Mouse (Mus musculus) forebrain, postnatal 0 days (tissue): ENCODE results near the gene Atp6ap1l. TPM values are rescaled to one million over a fixed set of nuclear protein-coding genes. Genes with fewer than 3 reads are reported as not detected.
A peak's percentile ranks its signal among the peaks of the same experiment; 100 is the strongest.

Experiments
- ATAC-seq: fragments of 200-750 bp; cut with Nextera tagmentation; 2 replicates; pipeline ENCODE4 v1.8.0; 2017; ENCODE audit warnings: mild to moderate bottlenecking, moderate library complexity
- DNase-seq: peaks from one replicate; pipeline ENCODE4 v3.0.0-alpha.2; 2015
- H3K27ac ChIP-seq: fragments of 300-500 bp; sonication (generic); 2 replicates; pipeline ENCODE4 v1.5.1; 2014; ENCODE audit warnings: low read depth, mild to moderate bottlenecking, antibody characterized with exemption, low read length, moderate library complexity, mixed read lengths
- H3K27me3 ChIP-seq: fragments of 300-500 bp; sonication (generic); 2 replicates; pipeline ENCODE4 v1.6.1; 2014; ENCODE audit warnings: mild to moderate bottlenecking, low read length, mixed read lengths; ENCODE audit not compliant: insufficient read depth
- H3K36me3 ChIP-seq: fragments of 300-500 bp; sonication (generic); 2 replicates; pipeline ENCODE4 v1.6.1; 2014; ENCODE audit warnings: mild to moderate bottlenecking, moderate library complexity; ENCODE audit not compliant: insufficient read depth
- H3K4me1 ChIP-seq: fragments of 300-500 bp; sonication (generic); 2 replicates; pipeline ENCODE4 v1.6.1; 2014; ENCODE audit warnings: antibody characterized with exemption; ENCODE audit not compliant: insufficient read depth
- H3K4me2 ChIP-seq: fragments of 300-500 bp; sonication (generic); 2 replicates; pipeline ENCODE4 v1.6.1; 2014; ENCODE audit warnings: low read depth, mild to moderate bottlenecking, moderate library complexity
- H3K4me3 ChIP-seq: fragments of 300-500 bp; sonication (generic); 2 replicates; pipeline ENCODE4 v1.5.1; 2014; ENCODE audit warnings: low read depth, low read length, mixed read lengths
- H3K9ac ChIP-seq: fragments of 300-500 bp; sonication (generic); 2 replicates; pipeline ENCODE4 v1.6.1; 2014; ENCODE audit warnings: mild to moderate bottlenecking
- H3K9me3 ChIP-seq: fragments of 300-500 bp; sonication (generic); 2 replicates; pipeline ENCODE4 v1.6.1; 2016; ENCODE audit warnings: low read length
- CTCF ChIP-seq: sonication (generic); IDR thresholded peaks from 2 replicates; pipeline ENCODE4 v1.5.1; 2016; ENCODE audit warnings: antibody characterized with exemption, control low read depth, low read depth
- WGBS: fragments of 180-500 bp; shearing (Covaris S2); extraction: QIAGEN DNeasy Blood & Tissue Kit; methylation state at CpG from one replicate; pipeline ENCODE4 v1.1.7; 2014; 5-methylcytosine and 5-hydroxymethylcytosine counted together
- polyA plus RNA-seq: library from polyadenylated mRNA; unstranded; fragments of >200 nt; fragmentation: Nextera tagmentation; extraction: Ambion mirVana; gene quantifications from 2 replicates; pipeline ENCODE4 v1.2.1, GENCODE M21; 2015
- total RNA-seq: library from RNA; depleted of rRNA; stranded (reverse); fragments of >200 nt; gene quantifications from 2 replicates; pipeline ENCODE4 v1.2.3, GENCODE M21; 2014

The Atp6ap1l gene
- total and polyA plus RNA-seq, 2 experiments from 2014 or later, result 7.4 to 7.5 TPM

GRCm38 (mm10) chr13:90860888-90861431 is 44.2 kb downstream of the Atp6ap1l start:
- Histone ChIP-seq H3K4me1 (no peaks in the 10 kb centered on the region), H3K4me2 (no peak overlapping the region), H3K9me3 (no peaks in the 10 kb centered on the region), H3K27ac (no peak overlapping the region), H3K36me3 (no peaks in the 10 kb centered on the region), H3K9ac (no peak overlapping the region), H3K4me3 (no peak overlapping the region), H3K27me3 (no peaks in the 10 kb centered on the region)
- WGBS, result 68% methylated on average over 2 of the region's 2 CpGs
- TF ChIP-seq CTCF, result no peak
- ATAC-seq, result peak; percentile 27
- DNase-seq, result peak; percentile 9

- Histone ChIP-seq H3K27ac (no peak overlapping the region), H3K36me3 (no peaks in the 10 kb centered on the region), H3K4me3 (no peak overlapping the region), H3K4me1 (no peaks in the 10 kb centered on the region), H3K9me3 (no peaks in the 10 kb centered on the region), H3K9ac (no peak overlapping the region), H3K4me2 (no peak overlapping the region), H3K27me3 (no peaks in the 10 kb centered on the region)
- WGBS, result 73% methylated on average over 5 of the region's 5 CpGs
- DNase-seq (no peak), ATAC-seq (no peak)
- no peak for TF ChIP-seq CTCF
These were observed 52.2 kb downstream of the Atp6ap1l start for GRCm38 (mm10) chr13:90852727-90853630.

GRCm38 (mm10) chr13:90851795-90852194 is 53.4 kb downstream of the Atp6ap1l start:
- no peak overlapping the region for H3K4me2 ChIP-seq
- no peak overlapping the region for H3K4me3 ChIP-seq
- TF ChIP-seq CTCF, result no peak
- H3K36me3 ChIP-seq, result no peaks in the 10 kb centered on the region
- H3K27me3 ChIP-seq, result no peaks in the 10 kb centered on the region
- DNase-seq, result no peak
- no peaks in the 10 kb centered on the region for H3K9me3 ChIP-seq
- H3K9ac ChIP-seq, result no peak overlapping the region
- H3K4me1 ChIP-seq, result no peaks in the 10 kb centered on the region
- ATAC-seq, result no peak
- H3K27ac ChIP-seq, result no peak overlapping the region
- 88% methylated on average over 4 of the region's 4 CpGs for WGBS

GRCm38 (mm10) chr13:90844191-90844590 is 61.0 kb downstream of the Atp6ap1l start:
- Histone ChIP-seq H3K9me3 (no peaks in the 10 kb centered on the region), H3K9ac (no peak overlapping the region), H3K4me3 (no peak overlapping the region), H3K36me3 (no peaks in the 10 kb centered on the region), H3K4me1 (no peaks in the 10 kb centered on the region), H3K27ac (no peak overlapping the region), H3K4me2 (no peak overlapping the region), H3K27me3 (no peaks in the 10 kb centered on the region)
- DNase-seq, result no peak
- ATAC-seq, result no peak
- TF ChIP-seq CTCF, result no peak

GRCm38 (mm10) chr13:90843412-90843811 is 61.7 kb downstream of the Atp6ap1l start:
- Histone ChIP-seq H3K4me2 (no peak overlapping the region), H3K36me3 (no peaks in the 10 kb centered on the region), H3K27me3 (no peaks in the 10 kb centered on the region), H3K9ac (no peak overlapping the region), H3K9me3 (no peaks in the 10 kb centered on the region), H3K27ac (no peak overlapping the region), H3K4me3 (no peak overlapping the region), H3K4me1 (no peaks in the 10 kb centered on the region)
- 93% methylated on average over 3 of the region's 3 CpGs for WGBS
- ATAC-seq, result no peak
- no peak for DNase-seq
- TF ChIP-seq CTCF, result no peak

GRCm38 (mm10) chr13:90841213-90841553 is 64.0 kb downstream of the Atp6ap1l start:
- Histone ChIP-seq H3K9me3 (no peaks in the 10 kb centered on the region), H3K4me2 (no peak overlapping the region), H3K27ac (no peak overlapping the region), H3K9ac (no peak overlapping the region), H3K36me3 (no peaks in the 10 kb centered on the region), H3K4me3 (no peak overlapping the region), H3K27me3 (no peaks in the 10 kb centered on the region), H3K4me1 (no peaks in the 10 kb centered on the region)
- 46% methylated on average over 5 of the region's 5 CpGs for WGBS
- TF ChIP-seq CTCF, result no peak
- ATAC-seq, result no peak
- peak; percentile 16 for DNase-seq

- Histone ChIP-seq H3K27me3 (no peaks in the 10 kb centered on the region), H3K4me3 (no peak overlapping the region), H3K9ac (no peak overlapping the region), H3K4me2 (no peak overlapping the region), H3K27ac (no peak overlapping the region), H3K4me1 (no peaks in the 10 kb centered on the region), H3K36me3 (no peaks in the 10 kb centered on the region), H3K9me3 (no peaks in the 10 kb centered on the region)
- DNase-seq (peak; percentile 90), ATAC-seq (peak; percentile 89)
- WGBS, result 48% methylated on average over 15 of the region's 15 CpGs
- peak; percentile 94 for TF ChIP-seq CTCF
These were observed 64.5 kb downstream of the Atp6ap1l start for GRCm38 (mm10) chr13:90840530-90841212.
